Mouse (Mus musculus): Measurements from ENCODE around the gene Rexo5.
A peak's percentile ranks its signal among the peaks of the same experiment; 100 is the strongest.

Rexo5 gene

DNA sequence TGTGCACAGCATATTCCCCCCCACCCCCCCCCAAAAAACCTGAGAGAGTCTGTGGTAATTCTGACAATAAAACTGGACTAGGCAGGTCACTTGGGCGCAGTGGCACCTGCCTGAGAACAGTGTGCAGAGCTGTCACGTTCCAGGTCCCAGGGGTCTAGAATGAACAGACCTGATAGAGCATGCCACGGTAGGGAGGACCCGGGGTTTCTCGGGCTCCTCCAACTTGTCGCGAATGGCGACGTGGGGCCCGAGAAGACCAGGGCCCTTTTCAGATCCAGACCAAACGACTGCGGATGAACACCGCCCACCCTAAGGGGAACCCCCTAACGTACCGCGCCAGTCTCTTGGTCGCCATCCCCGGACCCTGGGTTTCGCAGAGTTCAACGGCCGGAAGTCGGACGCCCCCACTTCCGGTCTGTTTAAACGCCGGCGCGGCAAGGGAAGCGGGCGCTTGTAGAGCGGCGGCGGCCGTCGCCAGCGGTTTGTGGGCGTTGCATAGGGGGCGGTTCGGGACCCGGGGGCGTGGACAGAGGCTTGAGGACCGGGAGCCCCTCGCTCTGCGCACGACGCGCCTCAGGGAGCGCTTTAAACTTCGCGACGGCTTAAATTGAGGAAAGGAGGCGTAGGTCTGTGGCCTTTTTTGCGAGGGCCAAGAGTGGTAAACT lies at the start of gene Rexo5, which contains the start of gene Eri2:
Rexo5 (plus strand) TSS at position 421 of the 665 bp plus-strand sequence.
Eri2 (minus strand) TSS at position 473 of the 665 bp plus-strand sequence.
- peak; percentile 86 for DNase-seq (ENCODE audit: low read depth, low spot score)

DNA sequence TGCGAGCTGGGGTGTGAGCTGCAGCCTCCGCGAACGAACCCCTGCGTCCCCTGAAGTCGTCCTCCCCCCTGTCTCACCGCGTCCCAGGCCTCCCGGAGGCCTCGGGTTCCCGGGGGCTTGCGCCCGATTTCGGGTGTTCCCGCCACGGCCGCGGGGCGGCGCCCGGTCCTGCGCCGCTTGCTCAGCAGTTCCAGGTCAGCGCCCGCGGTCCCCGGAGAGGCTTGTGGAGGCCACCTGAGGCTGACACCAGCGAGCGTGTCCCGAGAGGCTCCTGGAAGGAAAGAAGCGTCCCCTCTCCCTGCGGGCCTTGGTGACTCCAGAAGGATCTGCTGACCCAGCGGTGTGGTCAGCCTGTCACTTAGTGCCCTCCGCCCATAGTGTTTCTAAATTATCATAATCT lies 49.5 kb upstream of the Rexo5 start:
- peak; percentile 36 for DNase-seq (ENCODE audit: low read depth, low spot score)

DNA sequence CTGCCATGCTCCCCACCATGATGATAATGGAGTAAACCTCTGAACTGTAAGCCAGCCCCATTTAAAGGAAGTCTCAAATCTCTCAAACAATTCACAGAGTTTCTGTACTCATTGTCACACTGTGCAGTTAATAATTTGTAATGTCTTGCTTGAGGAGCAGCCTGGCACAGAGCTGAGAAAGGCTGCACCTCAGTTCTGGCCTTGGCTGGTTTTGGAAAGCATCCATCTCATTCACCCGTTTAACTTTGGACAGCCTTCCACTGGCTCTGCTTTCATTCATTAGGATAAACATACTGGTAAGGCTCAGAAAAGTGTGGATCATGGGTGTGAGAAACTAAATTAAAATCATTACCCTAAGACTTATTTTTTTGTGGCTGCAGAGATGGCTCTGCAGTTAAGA lies 47.9 kb upstream of the Rexo5 start:
- no peak for DNase-seq (ENCODE audit: low read depth, low spot score)

DNA sequence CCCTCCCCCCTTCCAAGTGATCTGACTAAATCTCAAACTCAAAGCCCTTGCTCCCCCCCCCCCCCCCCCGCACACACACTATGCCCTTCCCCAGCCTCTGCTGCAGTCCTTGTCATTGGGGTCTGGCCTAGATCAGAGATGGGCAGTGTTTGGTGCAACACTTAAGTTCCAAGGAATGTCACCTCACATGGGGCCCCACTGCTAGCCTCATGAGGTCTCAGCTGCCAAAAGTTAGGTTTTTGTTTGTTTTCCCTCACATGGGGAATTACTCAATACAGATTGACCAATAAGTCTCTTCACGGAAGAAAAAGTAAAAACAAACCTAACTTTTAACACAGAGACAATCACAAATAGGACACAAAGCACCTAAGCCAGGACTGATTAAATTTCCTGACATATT lies 45.0 kb upstream of the Rexo5 start:
- DNase-seq (ENCODE audit: low read depth, low spot score): no peak

DNA sequence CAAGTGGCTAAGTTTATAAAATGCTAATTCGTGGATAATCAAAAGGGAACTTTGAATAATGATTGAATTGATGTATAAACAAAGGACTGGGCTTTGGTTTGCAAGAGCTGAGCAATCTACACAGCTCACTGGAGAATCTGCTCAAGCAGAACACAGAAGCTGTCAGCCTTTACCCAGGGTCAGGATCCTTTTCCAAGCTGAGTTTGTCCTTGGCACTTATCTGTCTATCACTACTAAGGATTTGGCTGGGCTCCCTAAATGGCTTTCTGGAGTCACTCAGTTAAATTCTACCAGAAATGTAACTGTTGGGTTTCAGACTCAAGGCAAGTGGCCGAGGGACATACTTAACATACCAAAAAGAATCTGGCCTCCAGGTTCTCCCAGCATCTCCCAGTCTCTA lies 43.9 kb upstream of the Rexo5 start:
- DNase-seq (ENCODE audit: low read depth, low spot score): no peak

DNA sequence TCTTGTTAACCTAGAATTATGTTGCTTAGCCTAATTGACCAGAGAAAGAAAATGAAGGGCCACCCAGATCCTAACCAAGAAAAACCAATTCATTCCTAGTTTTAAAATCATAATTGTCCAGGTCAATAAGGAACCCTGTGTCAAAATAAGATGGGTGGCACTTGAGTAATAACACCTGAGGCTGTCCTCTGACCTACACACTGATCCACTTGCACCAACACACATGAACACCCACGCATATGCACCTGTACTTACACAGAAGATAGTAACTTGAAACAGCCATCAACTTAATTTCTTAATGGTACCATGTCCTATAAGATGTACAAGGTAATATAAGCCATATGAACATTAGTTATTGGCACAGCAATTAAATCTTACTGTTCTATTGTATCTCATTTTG lies 40.1 kb upstream of the Rexo5 start:
- DNase-seq (ENCODE audit: low read depth, low spot score): no peak

DNA sequence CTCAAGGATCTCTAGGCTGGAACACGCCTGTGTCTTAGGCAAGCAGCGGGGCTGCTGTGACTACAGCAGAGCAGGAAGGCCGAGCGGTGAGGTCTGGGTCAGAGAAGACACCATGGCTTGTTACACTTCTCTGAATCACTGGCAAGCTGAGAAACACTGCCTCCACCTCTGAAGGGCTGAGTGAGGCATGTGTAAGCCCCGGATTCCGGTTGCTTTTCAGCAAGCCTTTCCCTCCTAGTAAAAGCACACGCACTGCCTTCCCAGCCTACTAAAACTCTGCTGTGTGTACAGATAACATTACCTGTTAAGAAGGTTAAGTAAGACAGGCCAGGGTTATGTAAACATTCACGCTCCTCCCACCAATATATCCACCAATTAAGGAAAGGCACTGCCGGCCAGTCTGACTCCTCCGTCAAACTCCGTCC lies 33.3 kb upstream of the Rexo5 start, which contains the start of gene Acsm3:
Acsm3 (plus strand) TSS at position 397 of the 425 bp plus-strand sequence.
- DNase-seq (ENCODE audit: low read depth, low spot score): no peak

DNA sequence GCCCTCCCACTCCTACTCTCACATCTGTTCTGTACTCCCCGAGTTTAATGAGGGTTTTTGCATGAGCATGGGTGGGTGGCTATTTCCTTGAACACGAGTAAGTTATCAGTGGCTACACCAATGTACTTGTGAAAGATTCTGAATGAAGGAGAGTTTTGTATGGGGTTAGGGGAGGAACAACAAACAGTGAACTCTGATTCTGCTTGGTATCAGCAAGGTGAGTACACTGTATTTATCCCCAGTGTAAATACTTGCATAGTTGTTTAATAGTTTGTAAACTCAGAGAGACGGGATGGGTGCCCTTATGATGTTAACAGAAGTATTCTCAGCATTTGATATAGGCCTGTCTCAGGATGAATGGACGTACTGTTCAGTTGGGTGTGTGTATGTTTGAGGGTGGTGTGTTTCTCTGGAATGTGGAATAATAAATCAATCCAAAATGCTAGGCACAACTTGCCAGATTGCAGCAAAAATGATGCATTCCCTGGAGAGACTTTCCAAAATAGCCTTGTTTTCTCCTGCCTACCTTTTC lies 31.6 kb upstream of the Rexo5 start:
- DNase-seq (ENCODE audit: low read depth, low spot score): no peak

DNA sequence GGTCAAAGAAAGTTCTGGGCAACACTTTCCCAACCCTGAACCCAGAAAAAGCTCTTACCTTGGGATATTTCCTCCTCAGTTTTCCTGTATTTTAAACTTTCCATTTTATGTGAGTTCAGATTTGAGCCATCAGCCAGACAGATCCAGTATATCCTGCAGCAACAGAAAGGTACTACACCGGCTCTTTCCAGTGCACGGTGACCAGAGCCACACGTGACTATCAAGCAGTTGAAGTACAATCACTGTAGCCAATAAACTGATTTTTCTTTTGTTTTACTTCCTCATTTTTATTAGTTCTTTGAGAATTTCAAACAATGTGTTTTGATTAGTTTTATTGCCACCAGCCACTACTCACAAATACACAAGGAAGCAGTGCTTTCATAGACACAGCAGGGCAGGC lies 29.4 kb upstream of the Rexo5 start:
- no peak for DNase-seq (ENCODE audit: low read depth, low spot score)

DNA sequence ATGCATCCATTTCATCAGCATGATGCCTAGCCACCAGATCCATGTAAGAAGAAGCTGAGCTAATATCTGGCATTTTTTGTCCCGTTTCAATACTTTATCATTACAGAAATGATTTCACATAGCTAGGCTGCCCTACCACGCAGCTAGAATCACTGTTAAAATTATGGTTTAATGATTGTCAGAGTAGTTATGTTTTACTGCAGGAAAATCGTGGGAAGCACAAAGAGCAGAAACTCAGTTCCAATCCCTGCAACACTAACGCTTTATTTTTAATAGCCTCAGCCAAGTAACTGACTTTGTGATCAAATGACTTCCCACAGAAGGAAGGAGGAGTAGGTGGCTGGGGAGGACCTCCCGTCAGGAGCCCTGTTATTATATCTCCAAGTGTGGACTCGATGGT lies 26.8 kb upstream of the Rexo5 start:
- DNase-seq (ENCODE audit: low read depth, low spot score): no peak

DNA sequence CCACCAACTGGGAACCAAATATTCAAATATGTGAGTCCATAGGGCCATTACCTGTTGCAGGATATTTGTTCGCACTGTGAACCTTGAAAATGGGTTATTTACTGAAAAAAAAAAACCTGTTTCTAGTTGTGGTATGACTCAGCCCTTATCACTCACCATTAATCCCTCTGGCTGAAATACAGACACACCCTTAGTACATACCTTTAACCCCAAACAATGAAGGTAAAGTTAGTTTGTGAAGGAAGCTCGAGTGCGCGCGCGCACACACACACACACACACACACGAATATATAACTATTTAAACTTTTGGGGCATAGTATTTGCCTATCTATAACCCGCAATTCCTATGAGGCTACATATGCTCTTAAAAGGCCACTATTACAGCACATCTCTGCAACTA lies 23.9 kb upstream of the Rexo5 start:
- DNase-seq (ENCODE audit: low read depth, low spot score): no peak

DNA sequence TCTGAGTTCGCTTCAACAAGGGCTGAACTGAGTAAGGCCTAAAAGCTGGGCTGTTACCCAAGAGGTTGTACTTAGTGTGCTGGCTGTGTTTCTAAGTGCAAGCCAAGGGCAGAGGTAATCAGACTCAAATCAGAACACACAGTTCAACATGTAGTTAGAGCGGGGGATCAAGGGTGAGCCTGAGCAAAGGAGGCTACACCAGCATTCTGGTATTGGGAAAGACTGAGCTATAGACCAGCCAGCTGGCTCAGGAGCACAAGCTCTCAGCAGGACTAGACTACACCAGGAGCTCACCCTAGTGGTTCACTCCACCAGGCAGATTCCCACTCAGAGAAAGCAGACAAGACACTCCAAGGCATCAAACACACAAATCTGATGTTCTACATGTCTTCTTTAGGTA lies 10.4 kb upstream of the Rexo5 start:
- no peak for DNase-seq (ENCODE audit: low read depth, low spot score)

DNA sequence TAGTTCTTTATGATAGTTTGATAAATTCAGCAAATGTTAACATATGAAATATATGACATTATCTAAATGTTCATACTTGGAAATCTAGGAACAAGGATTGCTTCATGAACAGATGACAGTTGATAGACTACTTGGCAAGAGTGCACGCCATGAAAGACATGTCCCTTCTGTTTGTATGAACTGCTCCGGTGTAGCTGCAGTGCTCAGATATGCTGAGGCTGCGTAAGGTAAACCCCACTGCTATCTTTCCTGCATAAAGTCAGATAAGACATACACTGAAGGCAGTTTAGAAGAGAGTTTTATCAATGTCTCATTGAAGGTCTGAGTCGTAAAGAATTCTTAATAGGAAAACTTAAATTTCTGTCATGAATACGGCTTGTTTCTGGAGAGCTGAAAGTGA lies 8.9 kb upstream of the Rexo5 start:
- DNase-seq (ENCODE audit: low read depth, low spot score): no peak

DNA sequence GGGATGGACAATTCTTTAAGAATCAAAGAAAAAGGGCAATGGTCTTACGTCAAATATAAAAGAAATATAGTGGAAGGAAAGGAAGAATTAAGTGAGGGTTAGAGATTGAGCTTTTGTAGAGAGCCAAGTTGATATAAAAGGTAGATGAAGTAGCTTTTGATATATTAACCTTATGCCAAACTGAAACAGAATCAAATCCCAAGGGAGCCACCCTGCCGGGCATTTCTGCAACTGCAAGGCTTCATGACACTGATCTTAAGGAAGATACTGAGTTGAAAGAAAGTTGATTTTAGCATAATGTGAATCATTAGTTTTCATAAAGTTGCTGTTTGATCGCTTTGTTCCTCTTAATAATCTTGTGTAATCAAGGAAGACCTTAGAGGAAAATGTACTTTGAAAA lies 4.8 kb upstream of the Rexo5 start:
- DNase-seq (ENCODE audit: low read depth, low spot score): no peak

DNA sequence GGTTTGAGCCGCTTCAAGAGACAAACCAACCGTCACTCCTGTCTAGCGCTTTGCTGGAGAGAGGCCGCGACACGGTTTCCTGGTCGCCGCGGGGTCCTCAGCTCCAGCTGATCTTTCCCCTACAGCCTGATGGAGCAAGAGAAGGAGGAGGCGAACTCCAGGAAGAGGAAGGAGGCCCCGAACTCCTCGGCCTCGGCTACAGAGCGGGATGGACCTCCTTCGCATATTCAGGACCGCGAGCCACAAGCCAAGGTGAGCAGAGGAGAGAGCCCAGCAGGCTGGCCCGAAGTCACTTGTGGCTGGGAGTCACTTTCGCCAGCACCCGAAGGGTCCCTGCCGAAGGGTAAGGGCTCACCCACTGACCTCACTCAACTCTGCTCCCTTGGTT lies 439 bp downstream of the Rexo5 start:
- no peak for DNase-seq (ENCODE audit: low read depth, low spot score)

DNA sequence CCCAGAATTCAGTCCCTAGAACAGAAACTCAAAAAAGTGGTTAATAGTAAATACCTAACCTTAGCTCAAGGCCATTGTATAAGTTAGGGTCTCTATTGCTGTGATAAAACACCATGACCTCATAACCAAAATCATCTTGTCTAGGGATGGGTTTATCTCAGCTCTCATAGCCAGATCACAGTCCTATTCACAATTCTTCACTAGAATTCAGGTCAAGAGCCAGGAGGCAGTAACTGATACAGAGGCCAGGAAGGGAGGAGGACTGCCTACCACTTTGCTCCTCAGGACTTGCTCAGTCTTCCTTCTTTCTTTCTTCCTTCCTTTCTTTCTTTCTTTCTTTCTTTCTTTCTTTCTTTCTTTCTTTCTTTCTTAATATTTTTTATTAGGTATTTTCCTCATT lies 1.5 kb downstream of the Rexo5 start:
- DNase-seq (ENCODE audit: low read depth, low spot score): no peak

DNA sequence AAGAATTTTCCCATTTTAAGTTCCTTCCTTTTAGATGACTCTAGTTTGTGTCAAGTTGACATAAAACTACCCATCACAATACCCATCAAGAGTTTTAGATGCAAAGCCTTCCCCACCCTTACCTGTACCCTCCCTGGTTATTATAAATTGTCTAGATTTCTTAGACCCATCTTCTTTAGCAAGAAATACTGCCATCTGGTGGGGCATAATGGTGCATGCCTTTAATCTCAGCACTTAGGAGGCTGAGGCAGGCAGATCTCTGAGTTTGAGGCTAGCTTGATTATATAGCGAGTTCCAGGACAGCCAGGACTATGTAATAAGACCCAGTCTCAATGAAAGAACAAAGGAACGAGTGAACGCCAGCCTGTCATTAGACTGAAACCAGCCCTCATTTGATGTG lies 6.7 kb downstream of the Rexo5 start:
- peak; percentile 34 for DNase-seq (ENCODE audit: low read depth, low spot score)

DNA sequence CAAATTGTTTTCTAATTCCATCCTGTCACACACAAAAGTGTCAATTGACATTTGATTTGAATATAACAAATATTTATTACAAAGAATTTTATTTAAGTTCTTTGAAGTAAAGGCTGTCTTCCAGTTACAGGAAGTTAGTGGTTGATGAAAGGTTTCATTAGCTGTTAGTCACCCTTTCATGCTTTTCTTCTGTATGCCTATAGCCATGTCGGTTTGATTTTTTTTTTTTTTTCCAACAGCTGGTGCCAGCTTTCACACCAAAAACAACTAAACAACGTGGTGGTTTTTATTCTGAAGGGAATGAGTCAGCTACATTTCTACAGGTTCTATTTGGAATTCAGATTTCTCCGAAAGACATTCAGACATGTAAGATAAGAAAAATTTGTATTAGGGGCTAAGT lies 7.2 kb downstream of the Rexo5 start:
- DNase-seq (ENCODE audit: low read depth, low spot score): no peak

DNA sequence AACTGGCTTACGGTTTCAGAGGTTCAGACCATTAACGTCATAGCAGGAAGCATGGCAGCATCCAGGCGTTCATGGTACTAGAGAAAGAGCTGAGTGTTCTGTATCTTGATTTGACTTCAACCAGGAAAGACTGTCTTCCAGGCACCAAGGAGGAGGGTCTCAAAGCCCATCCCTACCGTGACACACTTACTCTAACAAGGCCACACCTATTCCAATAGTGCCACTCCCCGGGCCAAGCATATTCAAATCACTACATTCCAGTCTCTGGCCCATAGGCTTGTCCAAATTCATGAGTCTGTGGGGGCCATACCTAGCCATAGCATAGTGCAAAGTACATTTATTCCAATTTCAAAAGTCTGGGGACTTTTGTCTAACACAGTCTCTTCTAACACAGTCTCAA lies 13.6 kb downstream of the Rexo5 start:
- peak; percentile 56 for DNase-seq (ENCODE audit: low read depth, low spot score)

DNA sequence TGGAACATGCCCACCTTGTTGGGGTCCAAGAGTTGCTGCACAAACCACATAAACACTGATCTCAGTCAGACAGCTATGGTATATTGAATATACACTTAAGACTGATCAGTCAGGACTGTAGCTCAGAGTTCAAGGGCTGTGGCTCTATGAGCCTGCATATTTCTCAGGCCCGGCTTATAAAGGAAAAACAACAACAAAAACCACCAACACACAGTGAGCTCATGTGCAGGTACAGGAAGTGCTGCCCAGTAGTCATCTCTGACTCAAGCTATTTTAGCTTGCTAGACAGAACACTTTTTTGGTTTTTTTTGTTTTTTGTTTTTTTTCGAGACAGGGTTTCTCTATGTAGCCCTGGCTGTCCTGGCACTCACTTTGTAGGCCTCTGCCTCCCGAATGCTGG lies 14.9 kb downstream of the Rexo5 start:
- no peak for DNase-seq (ENCODE audit: low read depth, low spot score)

DNA sequence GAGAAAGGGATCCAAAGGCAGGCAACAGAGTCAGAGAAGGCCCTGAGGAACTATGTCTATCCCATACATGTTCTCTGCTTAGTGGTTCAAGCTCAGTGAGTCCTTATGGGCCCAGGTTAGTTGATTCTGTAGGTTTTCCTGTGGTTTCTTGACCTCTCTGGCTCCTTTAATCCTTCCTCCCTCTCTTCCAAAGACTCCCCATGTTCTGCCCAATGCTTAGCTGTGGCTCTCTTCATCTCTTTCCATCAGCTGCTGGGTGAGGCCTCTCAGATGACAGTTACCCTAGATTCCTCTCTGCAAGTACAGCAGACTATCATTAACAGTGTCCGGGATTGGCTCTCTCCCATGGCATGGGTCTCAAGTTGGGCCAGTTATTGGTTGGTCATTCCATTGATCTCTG lies 41.6 kb downstream of the Rexo5 start:
- no peak for DNase-seq (ENCODE audit: low read depth, low spot score)

DNA sequence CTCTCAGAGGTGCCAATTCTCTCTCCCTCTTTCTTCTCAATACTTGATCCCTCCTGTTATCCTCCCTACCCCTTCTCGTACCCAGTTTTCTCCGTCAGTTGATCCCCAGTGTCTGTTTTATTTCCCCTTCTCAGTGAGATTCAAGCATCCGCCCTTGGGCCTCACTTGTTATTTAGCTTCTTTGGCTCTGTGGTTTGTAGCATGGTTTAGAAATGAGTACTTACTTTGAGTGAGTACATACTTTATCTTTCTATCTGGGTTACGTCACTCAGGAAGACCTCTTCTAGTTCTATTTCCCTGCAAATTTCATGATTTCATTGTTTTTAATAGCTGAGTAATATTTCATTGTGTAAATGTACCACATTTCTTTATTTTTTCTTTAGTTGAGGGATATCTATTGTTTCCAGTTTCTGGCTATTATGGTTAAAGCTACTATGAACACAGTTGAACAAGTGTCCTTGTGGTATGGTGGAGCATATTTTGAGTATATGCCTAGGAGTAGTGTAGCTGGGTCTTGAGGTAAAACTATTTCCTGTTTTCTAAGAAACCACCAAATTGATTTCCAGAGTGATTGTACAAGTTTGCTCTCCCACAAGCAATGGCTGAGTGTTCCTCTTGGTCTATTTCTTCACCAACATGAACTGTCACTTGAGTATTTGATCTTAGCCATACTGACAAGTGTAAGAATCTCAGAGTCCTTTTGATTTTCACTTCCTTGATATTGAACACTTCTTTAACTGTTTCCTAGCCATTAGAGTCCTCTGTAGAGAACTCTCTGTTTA lies 42.4 kb downstream of the Rexo5 start:
- no peak for DNase-seq (ENCODE audit: low read depth, low spot score)

DNA sequence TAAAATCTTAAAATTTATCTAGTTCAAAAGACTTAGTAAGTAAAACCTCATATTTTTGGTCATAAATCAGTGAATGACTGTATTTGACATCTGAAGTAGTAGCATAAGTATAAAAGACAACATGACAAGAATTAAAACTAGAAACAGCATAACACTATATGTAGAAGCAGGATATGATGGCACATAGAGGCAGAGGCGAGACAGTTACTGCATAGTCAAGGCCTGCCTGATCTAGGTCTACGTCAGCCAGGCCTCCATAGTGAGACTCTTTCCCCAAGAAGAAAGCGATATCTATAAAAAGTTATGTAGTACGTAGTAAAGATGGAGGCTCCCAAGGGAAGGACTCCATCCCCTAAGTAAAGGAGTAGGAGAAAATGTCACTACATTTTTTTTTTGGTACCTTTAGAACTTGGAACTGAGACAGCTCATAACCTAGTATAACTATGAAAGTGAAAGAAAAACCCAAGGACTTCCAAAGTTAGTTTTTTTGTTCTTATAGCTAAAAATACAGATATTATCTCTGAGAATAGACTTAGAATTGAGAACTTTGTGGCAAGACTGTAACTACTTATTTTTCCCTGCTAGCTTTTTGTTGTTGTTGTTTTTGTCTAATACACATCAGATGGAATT lies 48.1 kb downstream of the Rexo5 start:
- DNase-seq (ENCODE audit: low read depth, low spot score): no peak
